Mouse (Mus musculus): ENCODE data around the gene Ints1.

GRCm38 (mm10) chr5:139702905-139703304 lies 72.6 kb downstream of the Ints1 start:
- TF ChIP-seq EP300 (optimal IDR thresholded peaks at IDR 0.05): no peak
- TF ChIP-seq CTCF (IDR thresholded peaks at IDR 0.05; ENCODE audit: low read depth): peak; percentile 66

Data from stomach, postnatal 0 days (tissue).